ENCODE assay signal across 8 mouse cellular contexts in genomic region chr2:68435494-68436255, GRCm38 (mm10). TPM values are rescaled to one million over a fixed set of nuclear protein-coding genes. Genes with fewer than 3 reads are reported as not detected.
A peak's percentile ranks its signal among the peaks of the same experiment; 100 is the strongest.
DNase-seq lines count a peak whose midpoint lies in the region; ATAC-seq lines count a peak whose summit lies in the region.

No protein-coding gene starts in this region.

- 0 out of 2 replicates have a peak, but pooled peaks have one; percentile 31 for ATAC-seq in heart, embryonic 14.5 days (ENCODE audit: insufficient number of reproducible peaks, insufficient read depth, low FRiP score, low read depth)
- ATAC-seq in forebrain, embryonic 12.5 days (ENCODE audit: low FRiP score) = peak; percentile 59; the same call in 1 of the 2 replicates
- no peak for ATAC-seq in liver, embryonic 12.5 days
- no peak for ATAC-seq in stomach, embryonic 14.5 days (ENCODE audit: insufficient number of reproducible peaks, insufficient read depth, low FRiP score, low read depth)

- 8% methylated on average over 15 of the region's 15 CpGs for WGBS in heart, embryonic 14.5 days
- 22% methylated on average over 15 of the region's 15 CpGs for WGBS in forebrain, embryonic 12.5 days
- 35% methylated on average over 15 of the region's 15 CpGs for WGBS in liver, embryonic 12.5 days (ENCODE audit: insufficient replicate concordance)
- WGBS in stomach, embryonic 14.5 days = 23% methylated on average over 15 of the region's 15 CpGs

- DNase-seq in heart, postnatal 25 days (ENCODE audit: low spot score) = no peak
- DNase-seq in ovary, postnatal 10 days (ENCODE audit: low spot score) = no peak
- DNase-seq in cerebellum, postnatal 4 days (ENCODE audit: low spot score in 2 of 2) = no peak
- DNase-seq in right cerebral cortex, postnatal 36 days (ENCODE audit: low spot score in 2 of 2) = no peak

- peaks cover 13% of the 10 kb centered on the region for H3K36me3 ChIP-seq in heart, embryonic 14.5 days (ENCODE audit: control insufficient read depth, insufficient read depth, low read length)
- H3K36me3 ChIP-seq in forebrain, embryonic 12.5 days (replicated peaks) = no peaks in the 10 kb centered on the region
- no peaks in the 10 kb centered on the region for H3K36me3 ChIP-seq in liver, embryonic 12.5 days
- no peaks in the 10 kb centered on the region for H3K36me3 ChIP-seq in stomach, embryonic 14.5 days (ENCODE audit: control insufficient read depth, insufficient read depth, low read length)

- H3K4me3 ChIP-seq in heart, embryonic 14.5 days (ENCODE audit: control insufficient read depth in 1 of 2, insufficient read depth in 1 of 2, low read depth in 1 of 2, low read length in 2 of 2) = peak overlapping the region in 1 of 2 experiments; percentile 11; a peak in 2 of 4 replicates
- H3K4me3 ChIP-seq in forebrain, embryonic 12.5 days (replicated peaks) = no peak overlapping the region
- no peak overlapping the region for H3K4me3 ChIP-seq in liver, embryonic 12.5 days
- no peak overlapping the region for H3K4me3 ChIP-seq in stomach, embryonic 14.5 days (ENCODE audit: low read depth, low read length)

- H3K9me3 ChIP-seq in heart, embryonic 14.5 days (ENCODE audit: control insufficient read depth, low read length) = no peaks in the 10 kb centered on the region
- no peaks in the 10 kb centered on the region for H3K9me3 ChIP-seq in forebrain, embryonic 12.5 days
- no peaks in the 10 kb centered on the region for H3K9me3 ChIP-seq in liver, embryonic 12.5 days (replicated peaks)
- H3K9me3 ChIP-seq in stomach, embryonic 14.5 days (ENCODE audit: control insufficient read depth, low read depth, low read length) = no peaks in the 10 kb centered on the region

- peaks cover 56 to 89% of the 10 kb centered on the region in 2 experiments for H3K4me1 ChIP-seq in heart, embryonic 14.5 days (ENCODE audit: control insufficient read depth in 2 of 2, insufficient read depth in 2 of 2, low read length in 2 of 2)
- H3K4me1 ChIP-seq in forebrain, embryonic 12.5 days = peaks cover 37% of the 10 kb centered on the region
- peaks cover 30% of the 10 kb centered on the region for H3K4me1 ChIP-seq in liver, embryonic 12.5 days
- H3K4me1 ChIP-seq in stomach, embryonic 14.5 days (ENCODE audit: control insufficient read depth, insufficient read depth, low read length) = peaks cover 5% of the 10 kb centered on the region; the same call in 1 of the 2 replicates

- H3K27ac ChIP-seq in heart, embryonic 14.5 days (replicated peaks in 1 of 2; ENCODE audit: control insufficient read depth in 1 of 2, insufficient read depth in 1 of 2, low read depth in 2 of 2, low read length in 2 of 2) = peak overlapping the region; percentile 72 to 81
- H3K27ac ChIP-seq in forebrain, embryonic 12.5 days = no peak overlapping the region
- H3K27ac ChIP-seq in liver, embryonic 12.5 days = no peak overlapping the region
- H3K27ac ChIP-seq in stomach, embryonic 14.5 days (ENCODE audit: low read length) = no peak overlapping the region

- peak overlapping the region; percentile 50 for H3K4me2 ChIP-seq in heart, embryonic 14.5 days (ENCODE audit: low read length)
- H3K4me2 ChIP-seq in forebrain, embryonic 12.5 days = peak overlapping the region; percentile 8; the same call in 1 of the 2 replicates
- peak overlapping the region; percentile 21; the same call in 1 of the 2 replicates for H3K4me2 ChIP-seq in liver, embryonic 12.5 days
- H3K4me2 ChIP-seq in stomach, embryonic 14.5 days (replicated peaks; ENCODE audit: low read depth, low read length) = 0 out of 2 replicates have a peak overlapping the region, but pooled peaks have one; percentile 6

- H3K9ac ChIP-seq in heart, embryonic 14.5 days (ENCODE audit: low read length) = peak overlapping the region; percentile 48
- H3K9ac ChIP-seq in forebrain, embryonic 12.5 days = no peak overlapping the region
- H3K9ac ChIP-seq in liver, embryonic 12.5 days = no peak overlapping the region
- no peak overlapping the region for H3K9ac ChIP-seq in stomach, embryonic 14.5 days (replicated peaks; ENCODE audit: low read depth, low read length)

- intact Hi-C loops in heart, postnatal 25 days (cut with DNase I) = no loop called here

- no peaks in the 10 kb centered on the region for H3K27me3 ChIP-seq in heart, embryonic 14.5 days (ENCODE audit: control insufficient read depth, insufficient read depth, low read length)
- H3K27me3 ChIP-seq in forebrain, embryonic 12.5 days = no peaks in the 10 kb centered on the region
- peaks cover 21% of the 10 kb centered on the region for H3K27me3 ChIP-seq in liver, embryonic 12.5 days (replicated peaks)
- no peaks in the 10 kb centered on the region for H3K27me3 ChIP-seq in stomach, embryonic 14.5 days (ENCODE audit: control insufficient read depth, insufficient read depth, low read length)

RNA-seq across cellular contexts. Expression of gene Stk39, which starts 36.4 kb away (rescaled TPM):
- 89.0 and 90.8 TPM in 2 replicates for polyA plus RNA-seq in heart, embryonic 14.5 days (2014; fragmentation: Nextera tagmentation; extraction: Ambion mirVana)
- total RNA-seq in heart, postnatal 25 days (2021) = 10 to 100 TPM; 81.3 to 83.2 TPM
- 43.6 and 45.8 TPM in 2 replicates for polyA plus RNA-seq in forebrain, embryonic 12.5 days (2016; fragmentation: Nextera tagmentation; extraction: Ambion mirVana)
- 4.8 and 5.9 TPM in 2 replicates for polyA plus RNA-seq in liver, embryonic 12.5 days (2016; fragmentation: Nextera tagmentation; extraction: Ambion mirVana)
- polyA plus RNA-seq in stomach, embryonic 14.5 days (2014; fragmentation: Nextera tagmentation; extraction: Ambion mirVana) = 20.1 and 27.5 TPM in 2 replicates

Comparison
In these comparisons a context has a peak if more than half of its experiments do, and no peak if none do; other contexts are left out.
1. ATAC-seq: peak in heart, embryonic 14.5 days (single experiment) and forebrain, embryonic 12.5 days (single experiment); none in liver, embryonic 12.5 days (single experiment) and stomach, embryonic 14.5 days (single experiment).
2. H3K27ac ChIP-seq: peak in heart, embryonic 14.5 days (2 of 2); none in forebrain, embryonic 12.5 days (single experiment), liver, embryonic 12.5 days (single experiment) and stomach, embryonic 14.5 days (single experiment).
3. Peak in every context shown above with its lines, with median percentiles within 50 percentile points of each other: H3K4me2 ChIP-seq.